Mouse (Mus musculus) gastrocnemius, adult 18-20 months (tissue): ENCODE results near the gene Tusc2. TPM values are rescaled to one million over a fixed set of nuclear protein-coding genes. Genes with fewer than 3 reads are reported as not detected.
"Not testable (repeated sequence)": the region's sequence is repeated elsewhere in the genome, so short reads cannot be mapped to it uniquely, and the experiment has no call there.

ENCODE experiments used
- DNase-seq: peaks from one replicate; pipeline ENCODE4 v3.0.0; 2021; ENCODE audit warnings: low spot score
- total RNA-seq, 2 experiments: library from RNA; stranded (reverse); gene quantifications; 2 replicates each; pipeline ENCODE4 v1.2.3; 2021

Gene Tusc2
- total RNA-seq, 2 experiments from 2014 or later = 38.7 to 40.9 TPM

GRCm38 (mm10) chr9:107544729-107545128 is 18.3 kb upstream of the Tusc2 start:
- DNase-seq = no peak

- DNase-seq = no peak
These were observed 17.9 kb upstream of the Tusc2 start for GRCm38 (mm10) chr9:107545199-107545598.

- DNase-seq = peak; percentile 78
These were observed 17.5 kb upstream of the Tusc2 start for GRCm38 (mm10) chr9:107545602-107546001.

GRCm38 (mm10) chr9:107547026-107547425 is 16.0 kb upstream of the Tusc2 start, which contains the start of gene Zmynd10:
Gene Zmynd10, plus strand, starts transcription at chr9:107547298.
- peak; percentile 81 for DNase-seq

GRCm38 (mm10) chr9:107547957-107548356 is 15.1 kb upstream of the Tusc2 start:
- no peak for DNase-seq

- DNase-seq = no peak
These were observed 14.2 kb upstream of the Tusc2 start for GRCm38 (mm10) chr9:107548820-107549219.

GRCm38 (mm10) chr9:107549297-107550074 is 13.6 kb upstream of the Tusc2 start:
- no peak for DNase-seq

- DNase-seq = no peak
These were observed 12.5 kb upstream of the Tusc2 start for GRCm38 (mm10) chr9:107550491-107551116.

- peak; percentile 66 for DNase-seq
These were observed 11.8 kb upstream of the Tusc2 start, which contains the start of gene Rassf1 for GRCm38 (mm10) chr9:107551117-107551889. Gene Rassf1, plus strand, starts transcription at chr9:107551555.

- DNase-seq = no peak
These were observed 11.1 kb upstream of the Tusc2 start for GRCm38 (mm10) chr9:107551890-107552355.

GRCm38 (mm10) chr9:107552690-107553393 is 10.2 kb upstream of the Tusc2 start:
- no peak for DNase-seq

GRCm38 (mm10) chr9:107553541-107554318 is 9.3 kb upstream of the Tusc2 start:
- DNase-seq = no peak

GRCm38 (mm10) chr9:107554319-107554825 is 8.7 kb upstream of the Tusc2 start:
- peak; percentile 94 for DNase-seq

- DNase-seq = peak; percentile 78
These were observed 8.0 kb upstream of the Tusc2 start for GRCm38 (mm10) chr9:107555031-107555457.

- no peak for DNase-seq
These were observed 7.4 kb upstream of the Tusc2 start for GRCm38 (mm10) chr9:107555701-107556100.

- DNase-seq = no peak
These were observed 6.7 kb upstream of the Tusc2 start for GRCm38 (mm10) chr9:107556346-107556745.

GRCm38 (mm10) chr9:107565556-107565955 is 2.5 kb downstream of the Tusc2 start:
- not testable (repeated sequence) for DNase-seq

- DNase-seq = peak; percentile 86
These were observed 3.1 kb downstream of the Tusc2 start for GRCm38 (mm10) chr9:107566041-107566709.

- DNase-seq = peak; percentile 37
These were observed 3.8 kb downstream of the Tusc2 start for GRCm38 (mm10) chr9:107566855-107567254.
